21 mouse cellular contexts compared by ENCODE assay signal in the genomic region with DNA sequence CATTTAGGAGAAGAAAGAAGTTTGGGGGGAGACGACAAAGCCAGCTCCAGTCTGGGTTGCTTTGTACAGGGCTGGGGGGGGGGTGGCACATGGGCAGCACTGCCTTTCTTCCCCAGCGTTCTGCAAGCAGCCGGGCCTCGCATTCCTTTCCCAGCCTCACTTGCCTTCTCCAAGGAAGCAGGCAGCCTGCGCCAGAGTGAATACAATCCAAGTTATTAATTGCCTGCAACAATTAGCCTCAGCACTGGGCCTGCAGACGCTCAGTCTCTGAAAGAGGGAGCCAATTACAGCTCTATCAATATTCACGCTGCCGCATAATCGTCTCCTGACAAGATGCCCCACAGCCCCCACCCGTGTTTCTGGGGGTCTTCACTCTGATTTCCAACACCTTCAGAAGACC. TPM values are rescaled to one million over a fixed set of nuclear protein-coding genes. Genes with fewer than 3 reads are reported as not detected.
DNase-seq lines count a peak whose midpoint lies in the region; ATAC-seq and TF ChIP-seq lines count a peak whose summit lies in the region.
"Had no signal": no experiment of that assay in that cellular context is flagged by ENCODE, and none has a peak within 500 bp of the region (broad histone marks: within the 10 kb centered on the region; RNA-seq: fewer than 3 reads in every experiment).

No protein-coding gene starts in this region.

- no peak overlapping the region for H3K9ac ChIP-seq in neural tube, embryonic 14.5 days (replicated peaks; ENCODE audit: low read depth, low read length)
- no peak overlapping the region for H3K9ac ChIP-seq in neural tube, embryonic 15.5 days (replicated peaks)
- H3K9ac ChIP-seq in forebrain, embryonic 15.5 days (replicated peaks), result no peak overlapping the region
- H3K9ac ChIP-seq in midbrain, postnatal 0 days (replicated peaks; ENCODE audit: low read length, poor library complexity, severe bottlenecking), result no peak overlapping the region
- H3K9ac ChIP-seq: embryonic facial prominence, embryonic 12.5 days; heart, embryonic 13.5 days; kidney, embryonic 15.5 days; limb, embryonic 15.5 days; stomach, embryonic 15.5 days had no signal

- DNase-seq in layer of hippocampus, adult 11-12 months (ENCODE audit: low spot score), result peak; percentile 39
- DNase-seq in layer of hippocampus, adult 9-10 months (ENCODE audit: low spot score), result no peak
- peak; percentile 50 for DNase-seq in midbrain, postnatal 0 days (ENCODE audit: low spot score)
- DNase-seq: adrenal gland, postnatal 10 days; B cell, adult 2 months; cerebellum, adult 11-12 months; heart, adult 11 months; heart, postnatal 36 days; lung, postnatal 10 days; thymus, adult 2 months had no signal

- peak overlapping the region; percentile 44; the same call in 1 of the 2 replicates for H3K27ac ChIP-seq in neural tube, embryonic 14.5 days (ENCODE audit: low read depth, low read length)
- no peak overlapping the region for H3K27ac ChIP-seq in neural tube, embryonic 15.5 days (replicated peaks)
- peak overlapping the region; percentile 77 for H3K27ac ChIP-seq in forebrain, embryonic 15.5 days (replicated peaks)
- H3K27ac ChIP-seq in midbrain, postnatal 0 days (ENCODE audit: low read depth, low read length), result no peak overlapping the region
- H3K27ac ChIP-seq: embryonic facial prominence, embryonic 12.5 days; heart, embryonic 13.5 days; kidney, embryonic 15.5 days; limb, embryonic 15.5 days; stomach, embryonic 15.5 days had no signal

- H3K4me2 ChIP-seq in neural tube, embryonic 14.5 days (ENCODE audit: low read depth, low read length), result no peak overlapping the region
- H3K4me2 ChIP-seq in neural tube, embryonic 15.5 days, result no peak overlapping the region
- H3K4me2 ChIP-seq in forebrain, embryonic 15.5 days (replicated peaks), result no peak overlapping the region
- no peak overlapping the region for H3K4me2 ChIP-seq in midbrain, postnatal 0 days (ENCODE audit: low read depth, low read length, poor library complexity, severe bottlenecking)
- H3K4me2 ChIP-seq: embryonic facial prominence, embryonic 12.5 days; heart, embryonic 13.5 days; kidney, embryonic 15.5 days; limb, embryonic 15.5 days; stomach, embryonic 15.5 days had no signal

- ATAC-seq in neural tube, embryonic 14.5 days (ENCODE audit: low read depth), result no peak
- no peak for ATAC-seq in neural tube, embryonic 15.5 days (ENCODE audit: low FRiP score)
- peak; percentile 20 for ATAC-seq in forebrain, embryonic 15.5 days (replicated peaks)
- ATAC-seq in midbrain, postnatal 0 days (ENCODE audit: low FRiP score), result no peak
- ATAC-seq in erythroid progenitor cell, adult 5-6 weeks (replicated peaks; ENCODE audit: low FRiP score, poor library complexity, severe bottlenecking), result no peak
- ATAC-seq: intestine, embryonic 16.5 days had no signal

- no peaks in the 10 kb centered on the region for H3K9me3 ChIP-seq in neural tube, embryonic 14.5 days (ENCODE audit: control insufficient read depth, low read length)
- H3K9me3 ChIP-seq in neural tube, embryonic 15.5 days (replicated peaks), result no peaks in the 10 kb centered on the region
- H3K9me3 ChIP-seq in forebrain, embryonic 15.5 days, result no peaks in the 10 kb centered on the region
- H3K9me3 ChIP-seq in midbrain, postnatal 0 days (ENCODE audit: low read length), result no peaks in the 10 kb centered on the region
- H3K9me3 ChIP-seq: embryonic facial prominence, embryonic 12.5 days; heart, embryonic 13.5 days; kidney, embryonic 15.5 days; limb, embryonic 15.5 days; megakaryocyte, embryonic 14.5 days; stomach, embryonic 15.5 days had no signal

- no peaks in the 10 kb centered on the region for H3K36me3 ChIP-seq in neural tube, embryonic 14.5 days (ENCODE audit: control insufficient read depth, insufficient read depth, low read length)
- H3K36me3 ChIP-seq in neural tube, embryonic 15.5 days, result no peaks in the 10 kb centered on the region
- no peaks in the 10 kb centered on the region for H3K36me3 ChIP-seq in forebrain, embryonic 15.5 days
- H3K36me3 ChIP-seq in midbrain, postnatal 0 days (ENCODE audit: insufficient read depth, low read length), result no peaks in the 10 kb centered on the region
- H3K36me3 ChIP-seq: embryonic facial prominence, embryonic 12.5 days; heart, embryonic 13.5 days; kidney, embryonic 15.5 days; limb, embryonic 15.5 days; stomach, embryonic 15.5 days had no signal

- H3K4me3 ChIP-seq in neural tube, embryonic 14.5 days (ENCODE audit: low read depth, low read length), result no peak overlapping the region
- H3K4me3 ChIP-seq in neural tube, embryonic 15.5 days (replicated peaks), result no peak overlapping the region
- H3K4me3 ChIP-seq in forebrain, embryonic 15.5 days, result no peak overlapping the region
- no peak overlapping the region for H3K4me3 ChIP-seq in midbrain, postnatal 0 days (ENCODE audit: low read depth, low read length)
- H3K4me3 ChIP-seq: embryonic facial prominence, embryonic 12.5 days; heart, embryonic 13.5 days; kidney, embryonic 15.5 days; limb, embryonic 15.5 days; megakaryocyte, embryonic 14.5 days; stomach, embryonic 15.5 days had no signal

- H3K27me3 ChIP-seq in neural tube, embryonic 14.5 days (ENCODE audit: control insufficient read depth, insufficient read depth, low read length), result no peaks in the 10 kb centered on the region
- no peaks in the 10 kb centered on the region for H3K27me3 ChIP-seq in neural tube, embryonic 15.5 days (replicated peaks)
- H3K27me3 ChIP-seq in forebrain, embryonic 15.5 days, result no peaks in the 10 kb centered on the region
- H3K27me3 ChIP-seq in midbrain, postnatal 0 days (ENCODE audit: insufficient read depth, low read length), result no peaks in the 10 kb centered on the region

- WGBS in neural tube, embryonic 14.5 days, result 19% methylated on average over 10 of the region's 10 CpGs
- 14% methylated on average over 10 of the region's 10 CpGs for WGBS in neural tube, embryonic 15.5 days
- 7% methylated on average over 10 of the region's 10 CpGs for WGBS in forebrain, embryonic 15.5 days
- WGBS in midbrain, postnatal 0 days, result 38% methylated on average over 10 of the region's 10 CpGs

- H3K4me1 ChIP-seq in neural tube, embryonic 14.5 days (ENCODE audit: control insufficient read depth, insufficient read depth, low read length), result peaks cover 13% of the 10 kb centered on the region
- peaks cover 37% of the 10 kb centered on the region for H3K4me1 ChIP-seq in neural tube, embryonic 15.5 days
- peaks cover 52% of the 10 kb centered on the region for H3K4me1 ChIP-seq in forebrain, embryonic 15.5 days
- peaks cover 6% of the 10 kb centered on the region; the same call in 1 of the 2 replicates for H3K4me1 ChIP-seq in midbrain, postnatal 0 days (ENCODE audit: insufficient read depth, low read length)

- TF ChIP-seq CTCF in midbrain, postnatal 0 days (IDR thresholded peaks at IDR 0.05), result no peak

RNA-seq across cellular contexts. Expression of a gene that starts 4.1 kb away (rescaled TPM):
- 19.5 and 19.9 TPM in 2 replicates for polyA plus RNA-seq in neural tube, embryonic 14.5 days (2014; fragmentation: Nextera tagmentation; extraction: Ambion mirVana)
- polyA plus RNA-seq in neural tube, embryonic 15.5 days (2015; fragmentation: Nextera tagmentation; extraction: Ambion mirVana), result 13.0 and 15.6 TPM in 2 replicates
- 11.5 and 14.4 TPM in 2 replicates for polyA plus RNA-seq in forebrain, embryonic 15.5 days (2015; fragmentation: Nextera tagmentation; extraction: Ambion mirVana)
- 19.7 and 25.1 TPM in 2 replicates for total RNA-seq in midbrain, postnatal 0 days (2014; rRNA removed)
- 6.8 and 7.8 TPM in 2 replicates for polyA plus RNA-seq in midbrain, postnatal 0 days (2015; fragmentation: Nextera tagmentation; extraction: Ambion mirVana)
- not detected in 2 replicates for total RNA-seq in erythroid progenitor cell, adult 5-6 weeks (2015; ENCODE audit: low replicate concordance)
- not detected in 2 replicates for total RNA-seq in erythroid progenitor cell, adult 5-6 weeks (2017; ENCODE audit: low replicate concordance)
- total RNA-seq: heart, postnatal 36 days had no signal

Comparison
In these comparisons a context has a peak if more than half of its experiments do, and no peak if none do; other contexts are left out.
1. H3K27ac ChIP-seq: peak in neural tube, embryonic 14.5 days (single experiment) and forebrain, embryonic 15.5 days (single experiment); none in neural tube, embryonic 15.5 days (single experiment) and midbrain, postnatal 0 days (single experiment).